Mouse (Mus musculus): Measurements from ENCODE around the gene Wdr78. TPM values are rescaled to one million over a fixed set of nuclear protein-coding genes. Genes with fewer than 3 reads are reported as not detected.

Wdr78 gene
- polyA plus RNA-seq, 1 experiment from 2014 or later, result 0.52 TPM

DNA sequence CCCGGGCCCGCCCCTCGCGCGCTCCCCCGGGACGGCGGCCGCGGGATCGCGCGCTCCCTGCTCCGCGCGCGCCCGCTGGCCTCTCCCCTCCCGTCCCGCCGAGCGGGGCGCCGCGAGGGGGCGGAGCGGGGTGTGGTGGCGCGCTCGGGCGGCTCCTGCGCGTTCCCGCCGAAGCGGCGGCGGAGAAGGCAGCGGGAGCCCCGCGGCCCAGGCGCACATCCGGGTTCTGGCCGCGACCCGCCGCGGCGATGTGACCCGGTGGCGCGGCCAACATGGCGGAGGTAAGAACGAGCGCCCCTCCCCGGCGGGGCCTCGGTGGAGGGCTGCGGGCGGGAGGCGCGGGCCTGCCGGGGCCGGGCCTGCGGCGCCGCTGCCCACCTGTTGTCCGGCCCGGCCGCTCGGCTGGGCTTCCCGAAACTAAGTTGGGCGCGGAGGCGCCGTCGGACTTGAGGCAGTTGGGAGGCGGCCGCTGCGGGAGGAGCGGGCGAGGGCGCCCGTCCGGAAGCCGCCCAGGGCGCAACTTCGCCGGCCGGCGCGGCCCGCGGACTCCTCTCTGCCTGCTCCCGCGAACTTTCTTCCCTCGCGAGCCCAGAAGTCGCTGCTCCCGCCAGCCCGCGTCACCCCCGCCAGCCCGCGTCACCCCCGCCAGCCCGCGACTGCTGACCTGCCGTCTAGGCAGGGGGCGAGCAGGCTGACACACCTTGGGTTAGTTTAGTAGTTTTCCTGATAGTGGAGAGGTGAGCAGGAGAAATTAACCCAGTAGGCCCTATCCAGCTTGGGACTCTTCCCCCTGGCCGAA lies 5.1 kb upstream of the Wdr78 start:
- Histone ChIP-seq H3K9me3 (replicated peaks) (no peaks in the 10 kb centered on the region), H3K4me3 (replicated peaks) (peak overlapping the region; percentile 98), H3K27me3 (no peaks in the 10 kb centered on the region), H3K27ac (peak overlapping the region; percentile 99), H3K9ac (peak overlapping the region; percentile 100), H3K4me1 (replicated peaks) (peaks cover 50% of the 10 kb centered on the region), H3K36me3 (peaks cover 5% of the 10 kb centered on the region; the same call in 1 of the 2 replicates), H3K4me2 (peak overlapping the region; percentile 77)
- DNase-seq, result peak; percentile 79
- ATAC-seq (ENCODE audit: low read depth), result peak; percentile 63
- 1% methylated on average over 76 of the region's 111 CpGs for WGBS (ENCODE audit: insufficient replicate concordance)

DNA sequence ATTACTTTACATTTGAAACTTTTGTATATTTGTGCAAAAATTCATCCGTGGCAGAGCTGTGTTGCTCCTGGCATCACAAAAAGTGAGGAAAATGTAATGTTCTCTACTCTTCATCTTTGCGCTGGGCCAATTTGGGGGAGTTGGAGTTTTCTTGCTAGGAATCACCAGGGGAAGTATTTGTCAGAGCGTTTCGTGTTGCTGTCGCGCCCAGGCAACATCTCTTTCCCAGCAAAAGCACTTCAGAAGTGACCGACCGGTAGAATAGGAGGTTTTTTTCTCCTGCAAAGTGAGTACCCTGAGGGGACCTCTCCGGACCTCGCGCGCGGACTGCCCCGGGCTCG lies 4.5 kb upstream of the Wdr78 start:
- DNase-seq (no peak), ATAC-seq (ENCODE audit: low read depth) (no peak)
- Histone ChIP-seq H3K9me3 (replicated peaks) (no peaks in the 10 kb centered on the region), H3K27ac (peak overlapping the region; percentile 99), H3K36me3 (peaks cover 5% of the 10 kb centered on the region; the same call in 1 of the 2 replicates), H3K4me2 (peak overlapping the region; percentile 77), H3K27me3 (no peaks in the 10 kb centered on the region), H3K4me3 (replicated peaks) (peak overlapping the region; percentile 98), H3K9ac (peak overlapping the region; percentile 100), H3K4me1 (replicated peaks) (peaks cover 50% of the 10 kb centered on the region)
- WGBS (ENCODE audit: insufficient replicate concordance), result 2% methylated on average over 12 of the region's 15 CpGs

DNA sequence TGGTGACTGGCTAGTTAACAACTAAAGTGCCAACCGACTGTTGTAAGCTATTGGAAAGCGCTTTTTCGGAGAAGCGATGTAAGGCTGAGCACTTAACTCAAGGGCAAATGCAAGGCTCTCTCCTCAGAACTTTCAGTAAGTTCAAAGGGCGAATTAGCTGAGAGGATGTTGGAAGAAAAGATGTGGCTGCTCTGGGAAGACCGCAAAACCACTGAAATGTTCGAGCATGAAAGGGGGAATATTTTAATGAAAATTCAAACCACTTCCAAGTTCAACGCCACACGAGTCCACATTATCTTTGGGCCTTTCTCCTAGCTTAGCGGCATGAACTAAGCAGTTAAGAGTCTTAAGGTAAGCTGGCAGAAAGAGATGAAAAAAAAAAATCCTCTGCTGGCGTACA lies 953 bp downstream of the Wdr78 start:
- Histone ChIP-seq H3K27me3 (no peaks in the 10 kb centered on the region), H3K4me3 (replicated peaks) (peak overlapping the region; percentile 93), H3K9me3 (replicated peaks) (no peaks in the 10 kb centered on the region), H3K4me2 (peak overlapping the region; percentile 89), H3K36me3 (peaks cover 5% of the 10 kb centered on the region; the same call in 1 of the 2 replicates), H3K27ac (peak overlapping the region; percentile 98; the same call in 1 of the 2 replicates), H3K4me1 (replicated peaks) (peaks cover 28% of the 10 kb centered on the region), H3K9ac (peak overlapping the region; percentile 91)
- WGBS (ENCODE audit: insufficient replicate concordance), result 8% methylated on average over 11 of the region's 11 CpGs
- no peak for DNase-seq
- no peak for ATAC-seq (ENCODE audit: low read depth)

DNA sequence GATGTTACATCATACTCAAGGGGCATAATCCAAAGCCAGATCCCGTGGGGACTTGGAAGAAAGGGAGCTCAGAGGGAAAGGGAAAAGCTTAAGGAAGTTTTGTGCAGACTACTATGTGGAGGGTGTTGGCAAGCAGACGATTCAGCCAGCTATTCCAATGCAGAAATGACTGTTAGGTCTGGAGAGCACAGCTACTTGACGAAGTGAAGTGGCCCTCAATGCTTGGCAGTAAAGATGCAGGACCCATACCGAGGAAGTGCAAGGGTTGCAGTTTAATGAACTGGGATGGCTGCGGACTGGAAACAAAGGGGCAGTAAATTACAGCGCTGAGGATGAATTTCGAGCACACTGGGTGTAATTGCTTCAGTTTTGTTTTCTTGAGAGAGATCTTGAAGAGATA lies 1.7 kb downstream of the Wdr78 start:
- no peaks in the 10 kb centered on the region for H3K9me3 ChIP-seq (replicated peaks)
- ATAC-seq (ENCODE audit: low read depth) (no peak), DNase-seq (no peak)
- H3K4me3 ChIP-seq (replicated peaks), result peak overlapping the region; percentile 93
- peak overlapping the region; percentile 89 for H3K4me2 ChIP-seq
- peaks cover 5% of the 10 kb centered on the region; the same call in 1 of the 2 replicates for H3K36me3 ChIP-seq
- 67% methylated on average over 7 of the region's 7 CpGs for WGBS (ENCODE audit: insufficient replicate concordance)
- no peaks in the 10 kb centered on the region for H3K27me3 ChIP-seq
- peak overlapping the region; percentile 91 for H3K9ac ChIP-seq
- no peak overlapping the region for H3K27ac ChIP-seq
- H3K4me1 ChIP-seq (replicated peaks), result peaks cover 26% of the 10 kb centered on the region

DNA sequence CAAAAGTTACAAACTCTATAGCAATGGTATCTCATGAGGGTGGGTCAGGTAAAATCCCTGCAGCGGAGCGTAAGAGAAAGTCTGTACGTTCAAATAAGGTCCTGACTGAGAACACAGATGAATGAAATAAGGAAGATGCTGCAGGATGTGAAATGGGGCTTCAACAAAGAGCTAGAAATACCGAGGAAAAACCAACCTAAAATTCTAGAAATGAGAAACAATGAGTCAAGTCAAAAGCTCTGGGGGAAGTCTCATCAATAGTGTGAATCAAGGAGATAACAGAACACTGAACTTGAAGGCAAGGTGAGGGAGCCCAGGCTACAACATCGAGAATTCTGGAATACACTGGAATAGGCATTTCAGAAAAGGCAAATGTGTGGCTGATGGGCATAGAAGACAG lies 15.8 kb downstream of the Wdr78 start:
- Histone ChIP-seq H3K9me3 (replicated peaks) (no peaks in the 10 kb centered on the region), H3K27ac (no peak overlapping the region), H3K4me1 (replicated peaks) (no peaks in the 10 kb centered on the region), H3K36me3 (no peaks in the 10 kb centered on the region), H3K4me3 (replicated peaks) (no peak overlapping the region), H3K27me3 (no peaks in the 10 kb centered on the region), H3K9ac (no peak overlapping the region), H3K4me2 (no peak overlapping the region)
- WGBS (ENCODE audit: insufficient replicate concordance), result 77% methylated on average over 5 of the region's 5 CpGs
- DNase-seq (no peak), ATAC-seq (ENCODE audit: low read depth) (no peak)

DNA sequence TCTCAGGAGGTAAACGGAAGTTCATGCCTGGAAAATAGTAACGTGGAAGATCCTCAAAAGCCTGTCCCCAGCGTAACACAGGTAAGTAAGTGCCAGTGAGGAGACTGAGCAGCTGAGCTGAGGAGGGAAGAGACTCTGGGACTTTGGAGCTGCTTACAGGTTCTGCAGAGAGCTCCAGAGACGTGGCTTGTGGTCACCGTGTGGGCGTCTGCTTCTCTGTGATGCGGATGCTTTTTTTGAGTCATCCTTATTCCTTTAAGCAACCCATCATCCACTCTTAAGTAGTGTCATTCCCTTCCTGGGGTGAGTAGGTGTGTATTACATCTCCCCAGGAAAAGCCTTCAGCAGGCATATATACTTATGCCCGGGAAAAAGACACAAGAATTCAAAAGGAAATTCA lies 18.4 kb downstream of the Wdr78 start:
- Histone ChIP-seq H3K4me2 (no peak overlapping the region), H3K9me3 (replicated peaks) (no peaks in the 10 kb centered on the region), H3K27me3 (no peaks in the 10 kb centered on the region), H3K9ac (no peak overlapping the region), H3K27ac (no peak overlapping the region), H3K4me1 (replicated peaks) (no peaks in the 10 kb centered on the region), H3K36me3 (no peaks in the 10 kb centered on the region), H3K4me3 (replicated peaks) (no peak overlapping the region)
- ATAC-seq (ENCODE audit: low read depth) (no peak), DNase-seq (no peak)
- 72% methylated on average over 8 of the region's 8 CpGs for WGBS (ENCODE audit: insufficient replicate concordance)

DNA sequence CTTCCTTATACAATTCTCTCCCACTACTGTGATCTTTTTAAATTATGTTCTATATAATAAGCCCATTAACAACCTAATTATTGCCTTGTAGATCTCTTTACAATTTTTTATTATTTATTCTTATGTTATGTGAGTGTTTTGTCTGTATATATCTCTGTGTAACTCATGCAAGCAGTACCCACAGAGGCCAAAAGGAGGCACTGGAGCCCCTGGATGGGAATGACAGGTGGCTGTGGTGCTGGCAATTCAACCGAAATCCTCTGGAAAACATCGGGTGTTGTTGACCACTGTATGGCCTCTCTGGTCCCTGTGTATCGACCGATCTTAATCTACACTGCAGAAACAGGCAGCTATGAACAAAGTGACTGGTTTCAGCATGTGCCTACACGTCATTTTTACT lies 29.1 kb downstream of the Wdr78 start:
- Histone ChIP-seq H3K9ac (no peak overlapping the region), H3K4me2 (no peak overlapping the region), H3K27me3 (no peaks in the 10 kb centered on the region), H3K27ac (no peak overlapping the region), H3K4me1 (replicated peaks) (no peaks in the 10 kb centered on the region), H3K36me3 (no peaks in the 10 kb centered on the region), H3K4me3 (replicated peaks) (no peak overlapping the region), H3K9me3 (replicated peaks) (no peaks in the 10 kb centered on the region)
- DNase-seq (no peak), ATAC-seq (ENCODE audit: low read depth) (no peak)
- WGBS (ENCODE audit: insufficient replicate concordance), result 77% methylated on average over 5 of the region's 5 CpGs

DNA sequence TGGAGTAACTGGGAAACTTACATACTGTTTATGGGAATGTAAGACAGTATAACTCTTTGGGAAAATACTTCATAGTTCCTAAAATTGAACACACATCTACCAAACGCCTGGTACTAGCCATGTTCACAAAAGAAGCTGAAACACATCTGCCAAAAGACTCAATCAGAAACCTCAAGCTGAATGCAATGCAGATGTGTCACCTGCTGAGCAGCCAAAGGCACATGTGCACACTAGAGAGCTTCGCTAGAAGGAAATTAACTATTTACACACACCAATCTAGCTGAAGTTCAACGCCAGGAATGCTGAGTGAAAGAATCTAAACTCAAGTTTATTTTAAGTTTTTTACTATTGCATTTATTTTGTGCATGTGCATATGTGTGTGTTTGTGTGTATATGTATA lies 43.7 kb downstream of the Wdr78 start:
- no peaks in the 10 kb centered on the region for H3K27me3 ChIP-seq

DNA sequence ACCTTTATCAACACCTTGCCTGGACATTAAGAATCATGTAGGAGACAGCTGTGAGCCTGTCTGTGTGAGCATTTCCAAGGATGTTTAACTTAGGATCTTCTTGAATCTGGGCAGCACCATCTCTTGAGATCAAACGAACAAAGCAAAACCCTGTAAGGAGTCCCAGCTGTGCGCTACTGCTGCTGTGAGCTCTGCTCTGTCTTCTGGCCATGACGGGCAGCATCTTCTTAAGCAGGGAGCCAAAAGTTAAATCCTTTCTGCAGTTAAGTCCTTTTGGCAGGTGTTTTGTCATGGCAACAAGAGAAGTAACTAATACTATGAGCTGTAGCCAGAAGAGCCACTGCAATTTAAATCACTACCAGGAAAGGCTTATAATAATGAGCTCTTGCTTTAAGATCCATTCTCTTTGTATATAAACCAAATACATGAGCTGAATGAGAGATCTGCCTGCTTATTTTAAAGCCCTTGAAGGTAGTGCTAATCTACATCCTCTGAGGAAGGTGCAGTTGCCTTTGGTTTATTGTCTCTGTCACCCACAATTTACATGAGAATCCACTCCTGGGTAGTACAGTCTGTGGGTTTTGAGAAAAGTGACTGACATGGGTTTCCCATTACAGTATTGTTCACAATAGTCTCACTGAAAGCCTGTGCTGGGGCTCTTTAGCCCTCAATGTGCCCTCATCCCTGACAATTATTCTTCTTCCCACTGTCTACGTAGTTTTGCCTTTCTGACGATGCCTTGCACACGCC lies 46.3 kb downstream of the Wdr78 start:
- 76% methylated on average over 6 of the region's 6 CpGs for WGBS (ENCODE audit: insufficient replicate concordance)
- no peak overlapping the region for H3K4me3 ChIP-seq (replicated peaks)
- no peaks in the 10 kb centered on the region for H3K4me1 ChIP-seq (replicated peaks)
- no peaks in the 10 kb centered on the region for H3K36me3 ChIP-seq
- H3K27me3 ChIP-seq, result no peaks in the 10 kb centered on the region
- H3K9ac ChIP-seq, result no peak overlapping the region
- no peaks in the 10 kb centered on the region for H3K9me3 ChIP-seq (replicated peaks)
- no peak for ATAC-seq (ENCODE audit: low read depth)
- no peak overlapping the region for H3K4me2 ChIP-seq
- DNase-seq, result no peak
- no peak overlapping the region for H3K27ac ChIP-seq

More for the DNA sequence above, 43.7 kb downstream of the Wdr78 start:
- no peak for ATAC-seq (ENCODE audit: low read depth)
- Histone ChIP-seq H3K27ac (no peak overlapping the region), H3K36me3 (no peaks in the 10 kb centered on the region), H3K4me3 (replicated peaks) (no peak overlapping the region), H3K4me2 (no peak overlapping the region), H3K4me1 (replicated peaks) (no peaks in the 10 kb centered on the region), H3K9me3 (replicated peaks) (no peaks in the 10 kb centered on the region), H3K9ac (no peak overlapping the region)
- no peak for DNase-seq
- 70% methylated on average over 3 of the region's 3 CpGs for WGBS (ENCODE audit: insufficient replicate concordance)

DNA sequence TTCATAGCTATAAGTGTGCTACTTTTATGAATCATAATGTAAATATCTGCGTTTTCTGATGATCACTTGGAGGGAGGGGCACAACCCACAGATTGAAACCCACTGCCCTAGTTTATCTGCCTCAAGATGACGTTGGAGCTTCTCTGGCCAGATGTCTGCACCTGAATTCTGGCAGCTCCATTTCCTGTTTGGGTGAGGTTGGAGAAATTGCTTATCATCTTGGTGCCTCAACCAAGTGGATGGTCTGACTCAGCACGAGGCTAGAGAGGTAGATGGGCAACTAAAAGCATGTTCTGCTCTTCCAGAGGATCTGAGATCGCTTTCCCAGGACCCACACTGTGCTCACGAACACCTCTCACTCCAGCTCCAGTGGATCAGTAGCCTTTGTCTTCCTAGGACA lies 49.4 kb downstream of the Wdr78 start:
- ATAC-seq (ENCODE audit: low read depth), result no peak
- no peak overlapping the region for H3K4me3 ChIP-seq (replicated peaks)
- no peaks in the 10 kb centered on the region for H3K4me1 ChIP-seq (replicated peaks)
- H3K9me3 ChIP-seq (replicated peaks), result no peaks in the 10 kb centered on the region
- no peaks in the 10 kb centered on the region for H3K27me3 ChIP-seq
- H3K27ac ChIP-seq, result no peak overlapping the region
- WGBS (ENCODE audit: insufficient replicate concordance), result 35% methylated on average over 5 of the region's 5 CpGs
- no peak overlapping the region for H3K4me2 ChIP-seq
- no peaks in the 10 kb centered on the region for H3K36me3 ChIP-seq
- DNase-seq, result no peak
- no peak overlapping the region for H3K9ac ChIP-seq

DNA sequence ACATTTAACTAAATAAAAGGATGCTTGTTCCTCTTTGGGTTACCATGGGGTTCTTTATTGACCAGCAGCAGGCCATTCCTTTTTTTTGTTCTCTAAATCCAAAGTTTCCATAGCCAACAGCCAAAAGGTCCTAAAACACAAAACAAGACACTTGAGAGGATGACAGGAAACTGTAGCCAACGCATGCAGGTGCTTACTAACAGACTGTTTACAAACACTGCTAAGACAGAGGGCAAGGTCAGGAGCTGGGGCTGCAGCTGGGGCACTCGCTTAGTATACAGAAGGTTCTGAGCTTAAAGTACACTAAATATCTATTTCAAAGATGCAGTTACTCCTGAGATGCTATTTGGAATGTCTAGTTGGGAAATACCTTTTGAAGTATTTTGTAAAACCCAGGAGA lies 49.9 kb downstream of the Wdr78 start:
- Histone ChIP-seq H3K9ac (no peak overlapping the region), H3K36me3 (no peaks in the 10 kb centered on the region), H3K27ac (no peak overlapping the region), H3K27me3 (no peaks in the 10 kb centered on the region), H3K9me3 (replicated peaks) (no peaks in the 10 kb centered on the region), H3K4me1 (replicated peaks) (no peaks in the 10 kb centered on the region), H3K4me2 (no peak overlapping the region), H3K4me3 (replicated peaks) (no peak overlapping the region)
- ATAC-seq (ENCODE audit: low read depth) (no peak), DNase-seq (no peak)
- 55% methylated on average over 2 of the region's 2 CpGs for WGBS (ENCODE audit: insufficient replicate concordance)
